Mouse (Mus musculus): ENCODE results near the gene Fancf. TPM values are rescaled to one million over a fixed set of nuclear protein-coding genes. Genes with fewer than 3 reads are reported as not detected.

Fancf gene
- total RNA-seq, 2 experiments from 2014 or later = 3.6 to 4.3 TPM

GRCm38 (mm10) chr7:51851890-51852507 is 10.1 kb downstream of the Fancf start:
- DNase-seq (ENCODE audit: low spot score in 2 of 2) = peak in 1 of 2 experiments; percentile 23
- intact Hi-C loops (cut with DNase I) = loop anchor here (10.0 kb wide), 1 partner anchor 123 kb away; no protein-coding TSS in a partner anchor

- intact Hi-C loops (cut with DNase I) = loop anchor here (10.0 kb wide), 1 partner anchor 124 kb away; no protein-coding TSS in a partner anchor
- no peak for DNase-seq (ENCODE audit: low spot score in 2 of 2)
These were observed 11.2 kb downstream of the Fancf start for GRCm38 (mm10) chr7:51850877-51851276.

GRCm38 (mm10) chr7:51840515-51840914 is 21.6 kb downstream of the Fancf start:
- no peak for DNase-seq (ENCODE audit: low spot score in 2 of 2)
- intact Hi-C loops (cut with DNase I) = no loop called here

- no peak for DNase-seq (ENCODE audit: low spot score in 2 of 2)
- intact Hi-C loops (cut with DNase I) = no loop called here
These were observed 30.1 kb downstream of the Fancf start for GRCm38 (mm10) chr7:51831917-51832316.

GRCm38 (mm10) chr7:51823562-51824338 is 38.3 kb downstream of the Fancf start:
- no peak for DNase-seq (ENCODE audit: low spot score in 2 of 2)
- intact Hi-C loops (cut with DNase I) = loop anchor here (10.0 kb wide), 1 partner anchor 1579 kb away; no protein-coding TSS in a partner anchor

GRCm38 (mm10) chr7:51821467-51821866 is 40.6 kb downstream of the Fancf start:
- intact Hi-C loops (cut with DNase I) = loop anchor here (10.0 kb wide), 1 partner anchor 1577 kb away; no protein-coding TSS in a partner anchor
- DNase-seq (ENCODE audit: low spot score in 2 of 2) = no peak

- intact Hi-C loops (cut with DNase I) = loop anchor here (5.0 to 10.0 kb wide), 3 partner anchors 152 to 1575 kb away; no protein-coding TSS in a partner anchor
- DNase-seq (ENCODE audit: low spot score in 2 of 2) = peak; percentile 18 to 92
These were observed 42.2 kb downstream of the Fancf start for GRCm38 (mm10) chr7:51819891-51820290.

GRCm38 (mm10) chr7:51818251-51818974 is 43.7 kb downstream of the Fancf start:
- intact Hi-C loops (cut with DNase I) = loop anchor here (5.0 kb wide), 2 partner anchors 154 to 316 kb away; no protein-coding TSS in a partner anchor
- no peak for DNase-seq (ENCODE audit: low spot score in 2 of 2)

- no peak for DNase-seq (ENCODE audit: low spot score in 2 of 2)
- intact Hi-C loops (cut with DNase I) = loop anchor here (1.0 to 5.0 kb wide), 3 partner anchors 156 to 314 kb away; no protein-coding TSS in a partner anchor
These were observed 45.7 kb downstream of the Fancf start for GRCm38 (mm10) chr7:51816283-51816839.

GRCm38 (mm10) chr7:51815473-51816282 is 46.4 kb downstream of the Fancf start:
- peak; percentile 28 to 65 for DNase-seq (ENCODE audit: low spot score in 2 of 2)
- intact Hi-C loops (cut with DNase I) = loop anchor here (1.0 to 5.0 kb wide), 3 partner anchors 157 to 313 kb away; no protein-coding TSS in a partner anchor

Other genes with a start within 250 kb of the Fancf start
- gene Slc17a6, start 240.3 kb downstream of the Fancf start, total RNA-seq (2021) = 10 to 100 TPM; 31.1 to 33.8 TPM
- gene Gas2, start 252 bp downstream of the Fancf start, total RNA-seq (2021) = 10 to 100 TPM; 16.1 to 21.6 TPM
- 10 to 100 TPM; 32.2 to 35.0 TPM for gene Svip, start 143.8 kb upstream of the Fancf start, total RNA-seq (2021)
- not detected for gene 1700015G11Rik, start 153.5 kb upstream of the Fancf start, total RNA-seq (2021)